Mouse (Mus musculus) ES-Bruce4 (cell line): ENCODE results near the gene Mybph. TPM values are rescaled to one million over a fixed set of nuclear protein-coding genes. Genes with fewer than 3 reads are reported as not detected.

Experiments
- H3K27ac ChIP-seq: 2 replicates; pipeline ENCODE4 v1.5.1; 2012; ENCODE audit warnings: low read length, inconsistent platforms; ENCODE audit not compliant: insufficient read depth
- H3K27me3 ChIP-seq: 2 replicates; pipeline ENCODE4 v1.6.1; 2012; ENCODE audit warnings: mild to moderate bottlenecking, low read length, inconsistent platforms; ENCODE audit not compliant: control insufficient read depth, poor library complexity, insufficient read depth, severe bottlenecking
- H3K36me3 ChIP-seq: 2 replicates; pipeline ENCODE4 v1.6.1; 2012; ENCODE audit warnings: inconsistent platforms, mild to moderate bottlenecking, low read length, moderate library complexity; ENCODE audit not compliant: control insufficient read depth, poor library complexity, insufficient read depth, severe bottlenecking
- H3K4me1 ChIP-seq: one replicate; pipeline ENCODE4 v1.8.1; 2011; ENCODE audit warnings: low read length; ENCODE audit not compliant: control insufficient read depth, insufficient read depth
- H3K4me3 ChIP-seq: 2 replicates; pipeline ENCODE4 v1.5.1; 2011; ENCODE audit warnings: low read depth, mild to moderate bottlenecking, low read length
- H3K9ac ChIP-seq: 2 replicates; pipeline ENCODE4 v1.6.1; 2012; ENCODE audit warnings: low read depth, mild to moderate bottlenecking, inconsistent platforms; ENCODE audit not compliant: poor library complexity, severe bottlenecking
- H3K9me3 ChIP-seq: replicated peaks from 2 replicates; pipeline ENCODE4 v1.6.1; 2012; ENCODE audit warnings: mild to moderate bottlenecking, low read length, inconsistent platforms; ENCODE audit not compliant: control insufficient read depth, poor library complexity, insufficient read depth, severe bottlenecking
- CTCF ChIP-seq: IDR thresholded peaks from one replicate; pipeline ENCODE4 v1.8.1; 2011; ENCODE audit warnings: low read depth, low read length
- EP300 ChIP-seq: IDR thresholded peaks from 2 replicates; pipeline ENCODE4 v1.6.1; 2011; ENCODE audit warnings: low read depth, low read length; ENCODE audit not compliant: insufficient read depth
- POLR2A ChIP-seq: IDR thresholded peaks from one replicate; pipeline ENCODE4 v1.8.1; 2011; ENCODE audit warnings: low read length; ENCODE audit not compliant: insufficient read depth
- polyA plus RNA-seq: library from polyadenylated mRNA; stranded (reverse); fragments of >200 nt; gene quantifications from 2 replicates; pipeline ENCODE4 v1.2.4, GENCODE M21; 2011; ENCODE audit warnings: low read depth; ENCODE audit not compliant: missing spikeins, insufficient read depth, insufficient read length

Gene Mybph
- polyA plus RNA-seq, 1 experiment: not detected

- H3K9me3 ChIP-seq: no peaks in the 10 kb centered on the region
- H3K9ac ChIP-seq: no peak overlapping the region
- no peaks in the 10 kb centered on the region for H3K27me3 ChIP-seq
- no peaks in the 10 kb centered on the region for H3K36me3 ChIP-seq
- no peak overlapping the region for H3K27ac ChIP-seq
- no peak for TF ChIP-seq CTCF
- no peak for TF ChIP-seq EP300
- no peak for TF ChIP-seq POLR2A
- no peak overlapping the region for H3K4me3 ChIP-seq
- H3K4me1 ChIP-seq: no peaks in the 10 kb centered on the region
Observed at GRCm38 (mm10) chr1:134226739-134227138, 33.5 kb downstream of the Mybph start.

- Histone ChIP-seq H3K4me1 (no peaks in the 10 kb centered on the region), H3K27ac (no peak overlapping the region), H3K36me3 (no peaks in the 10 kb centered on the region), H3K9ac (no peak overlapping the region), H3K4me3 (no peak overlapping the region), H3K9me3 (no peaks in the 10 kb centered on the region), H3K27me3 (peaks cover 3% of the 10 kb centered on the region; the same call in 1 of the 2 replicates)
- TF ChIP-seq EP300 (no peak), CTCF (no peak), POLR2A (no peak)
Observed at GRCm38 (mm10) chr1:134229806-134230575, 36.7 kb downstream of the Mybph start.

GRCm38 (mm10) chr1:134230638-134231228 lies 37.5 kb downstream of the Mybph start:
- no peak for TF ChIP-seq EP300
- no peak for TF ChIP-seq POLR2A
- TF ChIP-seq CTCF: no peak
- no peak overlapping the region for H3K4me3 ChIP-seq
- H3K9me3 ChIP-seq: no peaks in the 10 kb centered on the region
- no peak overlapping the region for H3K9ac ChIP-seq
- no peaks in the 10 kb centered on the region for H3K36me3 ChIP-seq
- H3K4me1 ChIP-seq: no peaks in the 10 kb centered on the region
- H3K27ac ChIP-seq: no peak overlapping the region
- H3K27me3 ChIP-seq: peaks cover 8% of the 10 kb centered on the region; the same call in 1 of the 2 replicates

GRCm38 (mm10) chr1:134231270-134231669 lies 38.0 kb downstream of the Mybph start:
- no peaks in the 10 kb centered on the region for H3K4me1 ChIP-seq
- H3K36me3 ChIP-seq: no peaks in the 10 kb centered on the region
- H3K4me3 ChIP-seq: no peak overlapping the region
- H3K27ac ChIP-seq: no peak overlapping the region
- H3K9me3 ChIP-seq: no peaks in the 10 kb centered on the region
- peaks cover 11% of the 10 kb centered on the region; the same call in 1 of the 2 replicates for H3K27me3 ChIP-seq
- no peak for TF ChIP-seq POLR2A
- no peak for TF ChIP-seq CTCF
- TF ChIP-seq EP300: no peak
- no peak overlapping the region for H3K9ac ChIP-seq

GRCm38 (mm10) chr1:134231681-134232080 lies 38.4 kb downstream of the Mybph start:
- H3K4me1 ChIP-seq: no peaks in the 10 kb centered on the region
- H3K4me3 ChIP-seq: no peak overlapping the region
- peaks cover 12% of the 10 kb centered on the region; the same call in 1 of the 2 replicates for H3K27me3 ChIP-seq
- H3K36me3 ChIP-seq: no peaks in the 10 kb centered on the region
- no peak for TF ChIP-seq CTCF
- no peak overlapping the region for H3K9ac ChIP-seq
- H3K9me3 ChIP-seq: no peaks in the 10 kb centered on the region
- no peak overlapping the region for H3K27ac ChIP-seq

- Histone ChIP-seq H3K27me3 (peaks cover 12% of the 10 kb centered on the region; the same call in 1 of the 2 replicates), H3K9me3 (no peaks in the 10 kb centered on the region), H3K27ac (no peak overlapping the region), H3K9ac (no peak overlapping the region), H3K4me1 (no peaks in the 10 kb centered on the region), H3K36me3 (no peaks in the 10 kb centered on the region), H3K4me3 (no peak overlapping the region)
- TF ChIP-seq EP300 (no peak), CTCF (no peak), POLR2A (no peak)
Observed at GRCm38 (mm10) chr1:134232326-134232725, 39.1 kb downstream of the Mybph start.
